Mouse (Mus musculus) common myeloid progenitor, adult 5-6 weeks (primary cell): ENCODE results near the gene Defb19. TPM values are rescaled to one million over a fixed set of nuclear protein-coding genes. Genes with fewer than 3 reads are reported as not detected.

ENCODE experiments used
- ATAC-seq: replicated peaks from 2 replicates; pipeline ENCODE4 v1.8.0; 2016; ENCODE audit warnings: low read depth, mild to moderate bottlenecking, moderate TSS enrichment, inconsistent platforms; ENCODE audit not compliant: poor library complexity, severe bottlenecking
- total RNA-seq: library from RNA; stranded (forward); fragments of 200-1000, 187-1606 nt; gene quantifications from 2 replicates; pipeline ENCODE4 v1.2.3, GENCODE M21; 2017

Gene Defb19
- total RNA-seq, 1 experiment from 2014 or later: not detected

DNA sequence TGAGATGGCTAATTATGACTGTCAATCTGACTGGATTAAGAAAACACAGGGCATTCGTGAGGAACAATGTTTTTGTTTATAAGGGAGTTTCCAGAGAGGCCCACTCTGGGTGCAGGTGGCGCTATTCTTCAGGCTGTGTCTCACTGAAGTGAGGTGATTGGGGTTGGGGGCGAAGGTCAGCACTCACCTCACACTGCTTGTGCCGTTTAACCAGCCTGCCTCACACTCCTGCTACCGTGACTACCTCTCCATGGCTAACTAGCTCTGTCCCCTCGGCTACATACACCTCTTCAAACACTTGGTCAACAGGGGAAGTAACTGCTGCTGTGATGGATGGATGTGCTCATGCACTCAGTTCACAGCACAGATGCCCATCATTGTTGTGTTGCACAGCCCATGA is 8.9 kb upstream of the Defb19 start:
- ATAC-seq: no peak

- ATAC-seq: no peak
These were observed 8.3 kb upstream of the Defb19 start for GRCm38 (mm10) chr2:152588450-152588849.

DNA sequence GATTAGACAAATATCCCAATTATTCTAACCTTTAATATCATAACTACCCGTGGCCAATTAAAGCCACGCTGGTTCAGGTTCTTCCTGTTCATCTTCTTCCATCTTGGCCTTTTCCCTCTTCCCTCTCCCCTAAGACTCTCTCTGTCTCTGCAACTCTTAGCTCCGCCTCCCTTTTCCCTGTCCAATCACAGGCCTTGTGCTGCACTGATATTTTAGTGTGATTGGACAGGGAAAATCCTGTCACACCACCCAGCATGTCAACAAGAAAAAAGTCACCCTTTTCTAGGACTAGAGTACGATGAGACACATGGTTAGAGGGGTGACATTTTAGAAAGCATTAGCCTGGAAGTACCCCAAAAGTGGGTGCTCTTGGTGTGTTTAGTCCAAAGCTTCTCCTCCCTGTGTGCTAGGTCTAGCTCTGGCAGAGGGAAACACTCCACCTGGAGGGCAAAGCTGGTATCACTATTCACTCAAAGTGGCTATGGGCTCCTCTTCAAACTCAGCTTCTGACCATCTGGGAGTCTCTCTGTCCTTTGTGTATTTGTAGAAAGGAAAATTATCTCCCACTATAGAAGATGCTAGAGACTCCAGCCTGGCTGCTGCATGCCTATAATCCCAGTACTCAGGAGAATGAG is 6.9 kb upstream of the Defb19 start:
- peak; percentile 77 for ATAC-seq

DNA sequence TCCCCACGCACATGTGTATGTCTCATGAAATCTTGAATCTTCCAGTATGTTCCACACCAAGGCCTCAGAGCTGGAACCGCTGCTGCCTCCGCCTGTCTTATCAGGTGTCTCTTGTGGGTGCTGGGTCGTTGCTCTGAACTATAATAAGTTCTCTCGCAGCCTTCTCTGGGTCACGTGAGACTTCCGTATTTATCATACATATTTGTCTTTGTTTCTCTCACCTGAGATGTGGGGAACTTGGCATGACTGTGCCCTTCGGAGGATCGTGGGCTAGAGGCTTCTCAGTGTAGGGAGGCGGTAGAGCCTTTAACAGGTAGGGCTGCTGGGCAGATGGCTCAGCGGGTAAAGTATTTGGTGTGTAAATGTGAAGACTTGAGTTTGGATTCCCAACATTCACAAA is 500 bp upstream of the Defb19 start:
- ATAC-seq: no peak

GRCm38 (mm10) chr2:152573484-152573883 is 6.6 kb downstream of the Defb19 start:
- ATAC-seq: no peak

DNA sequence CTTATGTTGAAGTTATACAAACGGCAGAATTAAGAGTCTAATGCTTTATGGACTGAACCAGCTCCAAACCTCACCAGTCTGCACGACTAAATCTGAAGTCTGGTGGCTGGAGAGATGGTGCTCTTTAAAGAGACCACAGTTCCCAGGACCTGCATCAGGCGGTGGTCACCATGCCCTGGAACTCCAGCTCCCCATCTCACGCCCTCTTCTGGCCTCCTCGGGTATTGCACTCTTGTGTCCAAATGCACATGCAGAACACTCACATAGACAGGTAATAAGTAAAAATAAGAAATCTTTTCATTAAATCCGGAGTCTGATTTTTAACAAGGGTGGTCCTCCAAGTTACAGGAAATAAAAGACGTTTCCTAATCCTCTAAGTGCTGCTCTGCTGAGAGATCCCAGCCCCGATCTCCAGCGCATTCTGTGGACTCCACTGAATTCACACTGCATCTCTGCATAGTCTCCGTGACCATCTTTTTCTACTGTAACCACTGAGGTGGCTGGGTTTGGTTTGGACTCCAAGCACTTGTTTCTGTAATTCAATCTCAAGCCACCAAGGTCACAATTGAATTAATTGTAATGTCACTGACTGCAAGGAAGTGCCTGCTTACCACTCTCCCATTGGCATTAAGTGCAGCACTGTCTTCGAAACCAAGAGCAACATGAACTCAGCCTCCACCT is 7.9 kb downstream of the Defb19 start, which contains the start of gene Defb21:
Gene Defb21, plus strand, starts transcription at position 631 of the 681 bp plus-strand sequence.
- ATAC-seq: no peak

- no peak for ATAC-seq
These were observed 9.8 kb downstream of the Defb19 start for GRCm38 (mm10) chr2:152570313-152570712.

- ATAC-seq: no peak
These were observed 10.2 kb downstream of the Defb19 start for GRCm38 (mm10) chr2:152569881-152570280.

- ATAC-seq: no peak
These were observed 11.1 kb downstream of the Defb19 start, which contains the start of gene Gm17416 for GRCm38 (mm10) chr2:152569038-152569437. Gene Gm17416, plus strand, starts transcription at chr2:152569338.

DNA sequence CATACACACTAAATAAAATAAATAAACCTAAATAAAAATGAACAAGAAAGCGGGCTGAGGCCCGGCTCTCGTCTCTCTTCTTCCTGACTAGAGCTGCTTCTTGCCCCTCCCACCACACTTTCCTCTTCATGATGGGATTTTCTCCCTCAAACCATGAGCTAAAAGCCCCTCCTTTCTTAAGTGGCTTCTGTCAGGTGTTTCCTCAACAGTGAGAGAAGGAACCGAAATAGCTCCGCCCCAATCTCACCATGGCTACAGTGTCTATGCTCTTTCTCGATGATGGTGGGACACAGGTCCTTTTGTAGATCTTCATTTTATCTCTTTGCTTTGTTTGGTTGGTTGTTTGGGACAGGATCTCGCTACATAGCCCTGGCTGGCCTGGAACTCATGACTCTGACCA is 23.5 kb downstream of the Defb19 start:
- peak; percentile 41; the same call in 1 of the 2 replicates for ATAC-seq

- peak; percentile 75 for ATAC-seq
These were observed 26.2 kb downstream of the Defb19 start for GRCm38 (mm10) chr2:152553774-152554423.

DNA sequence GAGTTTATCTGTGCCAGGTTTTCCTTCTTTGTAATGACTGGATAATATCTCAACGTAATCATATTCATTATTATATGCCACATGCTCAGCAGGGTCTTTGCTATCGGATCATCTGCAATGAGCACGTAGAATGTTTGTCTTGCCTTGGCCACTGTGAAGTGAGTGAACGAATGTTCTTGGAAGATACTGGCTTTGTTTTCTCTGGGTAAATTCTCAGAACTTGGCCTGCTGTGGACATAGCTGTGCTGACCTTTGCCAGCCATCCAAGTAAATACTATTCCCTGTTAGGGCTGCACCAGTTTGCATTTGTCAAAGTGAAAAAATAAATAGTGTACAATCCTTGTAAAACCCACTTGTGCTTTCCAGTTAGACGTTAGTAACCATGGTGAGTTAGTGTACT is 32.0 kb downstream of the Defb19 start:
- no peak for ATAC-seq

DNA sequence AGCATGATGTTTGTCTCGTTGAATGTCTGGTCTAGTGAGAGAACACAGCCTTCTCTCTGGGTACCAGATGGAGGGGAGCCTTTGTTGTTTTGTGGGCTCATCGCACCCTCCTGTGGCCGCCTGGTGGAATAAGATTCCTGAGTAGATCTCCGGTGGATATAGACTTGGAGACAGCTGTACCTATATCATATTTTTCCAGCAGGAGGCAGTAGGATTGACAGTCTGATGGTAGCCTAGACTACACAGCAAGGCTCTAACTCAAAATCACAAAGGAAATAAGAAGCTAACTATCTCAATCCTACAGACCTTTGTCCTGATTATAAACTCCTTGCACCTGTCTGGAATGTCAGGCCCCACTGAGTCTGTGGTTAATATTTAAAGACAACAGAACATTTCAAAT is 35.4 kb downstream of the Defb19 start:
- peak; percentile 76 for ATAC-seq

GRCm38 (mm10) chr2:152543478-152543877 is 36.6 kb downstream of the Defb19 start:
- no peak for ATAC-seq

DNA sequence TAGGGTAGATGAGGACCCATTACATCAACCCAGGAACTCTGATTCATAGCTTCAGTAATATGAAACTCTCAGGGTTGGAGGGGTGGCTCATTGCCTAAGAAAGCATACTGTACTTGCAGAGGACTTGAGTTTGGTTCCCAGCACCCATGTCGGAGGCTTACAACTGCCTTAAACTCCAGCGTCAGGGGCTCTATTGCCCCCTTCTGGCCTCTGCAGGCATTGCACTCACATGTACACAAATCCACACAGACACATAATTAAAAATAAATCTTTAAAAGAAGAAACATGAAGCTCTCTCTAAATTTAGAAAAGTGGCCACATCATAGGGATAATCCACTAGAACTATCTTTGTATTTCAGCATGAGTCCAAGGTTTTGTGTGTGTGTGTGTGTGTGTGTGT is 37.2 kb downstream of the Defb19 start:
- ATAC-seq: no peak

DNA sequence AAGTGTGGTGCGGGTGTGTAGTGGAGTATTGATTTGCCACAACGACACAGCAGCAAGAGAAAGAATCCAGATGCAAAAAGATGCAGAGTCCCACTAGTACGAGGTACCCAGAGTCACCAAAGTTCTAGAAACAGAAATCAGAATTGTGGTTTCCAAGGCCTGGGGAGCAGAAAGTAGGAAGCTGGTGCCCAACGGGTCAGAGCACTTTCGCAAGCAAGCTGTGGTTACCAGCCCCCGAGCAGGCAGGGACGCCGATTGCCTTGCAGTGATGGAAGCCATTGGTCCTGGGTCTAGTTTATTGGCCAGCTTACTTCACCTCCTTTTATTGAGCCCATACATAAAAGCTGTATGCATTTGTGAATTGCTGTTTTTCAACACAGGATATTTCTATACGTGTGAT is 38.1 kb downstream of the Defb19 start:
- peak; percentile 69 for ATAC-seq

DNA sequence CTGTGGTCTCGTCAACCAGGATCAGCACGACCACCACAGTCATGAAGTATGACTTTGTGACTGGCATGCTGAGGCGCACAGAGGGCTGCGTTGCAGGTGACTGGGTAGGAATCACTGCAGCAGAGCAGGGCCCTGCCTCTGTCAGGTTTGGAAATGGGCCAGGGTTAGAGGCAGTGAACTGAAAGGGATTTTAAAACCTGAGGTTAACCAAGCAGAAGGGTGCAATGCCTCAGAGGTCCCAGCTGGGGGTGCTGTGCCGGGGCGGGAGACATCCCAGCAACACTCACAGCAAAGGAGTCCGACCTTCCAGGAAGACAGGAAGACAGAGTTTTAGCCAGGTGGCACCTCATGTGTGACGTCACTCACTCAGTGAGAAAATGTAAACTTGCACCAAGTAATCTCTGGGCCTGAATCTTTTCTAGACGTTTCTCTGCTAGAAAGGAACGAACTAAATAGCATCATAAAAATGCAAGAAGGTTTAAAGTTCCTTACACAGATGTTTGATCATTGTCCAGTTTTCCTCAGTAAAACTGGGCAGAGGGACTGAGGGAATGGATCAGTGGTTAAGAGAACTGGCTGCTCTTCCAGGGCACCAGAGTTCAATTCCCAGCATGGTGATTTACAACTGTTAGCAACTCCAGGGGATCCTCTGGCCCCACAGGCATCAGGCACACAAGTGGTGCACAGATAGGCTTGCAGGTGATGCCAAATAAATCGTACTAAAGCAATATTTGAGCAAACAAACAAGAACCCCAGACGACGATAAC is 40.0 kb downstream of the Defb19 start, which contains the start of gene Defb29:
Gene Defb29, minus strand, starts transcription at position 155 of the 767 bp plus-strand sequence.
- no peak for ATAC-seq
